Mouse (Mus musculus) MEL (cell line): Measurements from ENCODE around the gene Klra1.

ENCODE experiments used
- CHD1 ChIP-seq: IDR thresholded peaks from 2 replicates; pipeline ENCODE4 v1.6.1; 2012; ENCODE audit warnings: low read depth, mild to moderate bottlenecking, inconsistent platforms, low read length, improper control_type of control experiment
- CTCF ChIP-seq, 3 experiments: IDR thresholded peaks in 2 of 3; conservative IDR thresholded peaks in 1 of 3; 2 replicates each; pipeline ENCODE4 v1.5.1; 2011 to 2012; ENCODE audit warnings: low read length in 3 of 3, low read depth in 2 of 3, mild to moderate bottlenecking in 2 of 3, improper control_type of control experiment in 1 of 3, inconsistent platforms in 1 of 3, mixed read lengths in 1 of 3, moderate library complexity in 1 of 3; ENCODE audit not compliant: control insufficient read depth in 1 of 3, insufficient read depth in 1 of 3, poor library complexity in 1 of 3, severe bottlenecking in 1 of 3
- MYC ChIP-seq: IDR thresholded peaks from 2 replicates; pipeline ENCODE4 v1.6.1; 2011; ENCODE audit warnings: low read depth, mild to moderate bottlenecking, low read length, improper control_type of control experiment, moderate library complexity
- POLR2A ChIP-seq, 2 experiments: IDR thresholded peaks; 2 replicates each; pipeline ENCODE4 v1.6.1; 2011 to 2012; ENCODE audit warnings: low read length in 2 of 2, mild to moderate bottlenecking in 2 of 2, control low read depth in 1 of 2, improper control_type of control experiment in 1 of 2, low read depth in 1 of 2, moderate library complexity in 1 of 2; ENCODE audit not compliant: control insufficient read depth in 1 of 2, insufficient read depth in 1 of 2, poor library complexity in 1 of 2
- TBP ChIP-seq: IDR thresholded peaks from 2 replicates; pipeline ENCODE4 v1.8.0; 2011; ENCODE audit warnings: low read depth, low read length, improper control_type of control experiment

- TF ChIP-seq POLR2A (IDR thresholded peaks at IDR 0.05; ENCODE audit: control insufficient read depth in 1 of 2, insufficient read depth in 1 of 2, low read depth in 1 of 2, low read length in 2 of 2, poor library complexity in 1 of 2), result no peak
- TF ChIP-seq CHD1, result no peak
- no peak for TF ChIP-seq TBP
- TF ChIP-seq CTCF (IDR thresholded peaks at IDR 0.05 in 2 of 3, conservative IDR thresholded peaks at IDR 0.05 in 1 of 3; ENCODE audit: control insufficient read depth in 1 of 3, insufficient read depth in 1 of 3, low read depth in 2 of 3, low read length in 3 of 3, poor library complexity in 1 of 3, severe bottlenecking in 1 of 3), result no peak
- TF ChIP-seq MYC, result no peak
Observed at GRCm38 (mm10) chr6:130429511-130429910, 42.8 kb upstream of the Klra1 start.
